Mouse (Mus musculus) embryonic facial prominence, embryonic 13.5 days (tissue): ENCODE results near the gene Fap. TPM values are rescaled to one million over a fixed set of nuclear protein-coding genes. Genes with fewer than 3 reads are reported as not detected.

Experiments used
- ATAC-seq: fragments of 200-750 bp; cut with Nextera tagmentation; 2 replicates; pipeline ENCODE4 v1.8.0; 2017; ENCODE audit warnings: low read depth; ENCODE audit not compliant: insufficient number of reproducible peaks, insufficient read depth, low FRiP score, low TSS enrichment
- H3K27ac ChIP-seq: fragments of 300-500 bp; sonication (generic); 2 replicates; pipeline ENCODE4 v1.5.1; 2015; ENCODE audit warnings: moderate library complexity, mild to moderate bottlenecking, inconsistent platforms
- H3K27me3 ChIP-seq: fragments of 300-500 bp; sonication (generic); 2 replicates; pipeline ENCODE4 v1.6.1; 2015; ENCODE audit warnings: mild to moderate bottlenecking, inconsistent platforms
- H3K36me3 ChIP-seq: fragments of 300-500 bp; sonication (generic); 2 replicates; pipeline ENCODE4 v1.6.1; 2015; ENCODE audit warnings: mild to moderate bottlenecking, inconsistent platforms
- H3K4me1 ChIP-seq: fragments of 300-500 bp; sonication (generic); 2 replicates; pipeline ENCODE4 v1.6.1; 2015; ENCODE audit warnings: inconsistent platforms
- H3K4me2 ChIP-seq: fragments of 300-500 bp; sonication (generic); 2 replicates; pipeline ENCODE4 v1.6.1; 2015; ENCODE audit warnings: moderate library complexity, mild to moderate bottlenecking, inconsistent platforms
- H3K4me3 ChIP-seq: fragments of 300-500 bp; sonication (generic); 2 replicates; pipeline ENCODE4 v1.5.1; 2015; ENCODE audit warnings: mild to moderate bottlenecking, inconsistent platforms
- H3K9ac ChIP-seq: fragments of 300-500 bp; sonication (generic); 2 replicates; pipeline ENCODE4 v1.6.1; 2015; ENCODE audit warnings: mild to moderate bottlenecking, inconsistent platforms
- H3K9me3 ChIP-seq: fragments of 300-500 bp; sonication (generic); 2 replicates; pipeline ENCODE4 v1.6.1; 2016; ENCODE audit warnings: inconsistent platforms
- WGBS: fragments of 180-500 bp; shearing (Covaris S2); methylation state at CpG from one replicate; pipeline ENCODE4 v1.1.7; 2015; ENCODE audit warnings: mixed read lengths; 5-methylcytosine and 5-hydroxymethylcytosine counted together
- polyA plus RNA-seq: library from polyadenylated mRNA; unstranded; fragments of >200 nt; fragmentation: Nextera tagmentation; extraction: Ambion mirVana; gene quantifications from 2 replicates; pipeline ENCODE4 v1.2.1, GENCODE M21; 2015

Gene Fap
- polyA plus RNA-seq, 1 experiment from 2014 or later, result 8.4 TPM

DNA sequence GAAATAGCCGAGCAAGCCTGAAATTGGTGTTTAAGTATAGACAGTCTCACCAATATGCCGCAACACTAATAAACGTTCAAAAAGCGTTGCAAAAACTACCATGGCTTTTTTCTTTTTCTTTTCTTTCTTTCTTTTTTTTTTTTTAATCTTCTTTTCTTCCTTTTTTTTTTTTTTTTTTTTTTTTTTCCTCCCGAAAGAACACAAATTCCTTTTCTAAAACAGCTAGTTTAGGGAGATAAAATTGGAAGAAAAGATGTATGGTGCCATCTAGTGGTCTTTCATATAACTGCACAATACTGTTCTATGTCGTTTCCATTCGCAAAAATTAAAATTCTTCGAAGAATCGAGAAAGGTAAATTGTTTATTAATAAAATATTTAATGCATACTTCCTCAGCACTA lies 115.8 kb downstream of the Fap start:
- Histone ChIP-seq H3K9me3 (no peaks in the 10 kb centered on the region), H3K36me3 (no peaks in the 10 kb centered on the region), H3K27me3 (0 out of 2 replicates have a peak, but pooled peaks cover 4% of the 10 kb centered on the region), H3K9ac (no peak overlapping the region), H3K27ac (no peak overlapping the region), H3K4me2 (no peak overlapping the region), H3K4me1 (no peaks in the 10 kb centered on the region), H3K4me3 (no peak overlapping the region)
- 42% methylated on average over 9 of the region's 9 CpGs for WGBS
- ATAC-seq, result no peak

GRCm38 (mm10) chr2:62454991-62455390 lies 118.9 kb downstream of the Fap start:
- no peak for ATAC-seq
- Histone ChIP-seq H3K27me3 (0 out of 2 replicates have a peak, but pooled peaks cover 4% of the 10 kb centered on the region), H3K9ac (no peak overlapping the region), H3K4me2 (no peak overlapping the region), H3K4me1 (no peaks in the 10 kb centered on the region), H3K27ac (no peak overlapping the region), H3K36me3 (no peaks in the 10 kb centered on the region), H3K9me3 (no peaks in the 10 kb centered on the region), H3K4me3 (no peak overlapping the region)
- WGBS, result 87% methylated on average over 11 of the region's 11 CpGs

GRCm38 (mm10) chr2:62454033-62454432 lies 119.8 kb downstream of the Fap start:
- 72% methylated on average over 6 of the region's 6 CpGs for WGBS

More at GRCm38 (mm10) chr2:62454033-62454432, 119.8 kb downstream of the Fap start:
- Histone ChIP-seq H3K36me3 (no peaks in the 10 kb centered on the region), H3K4me2 (no peak overlapping the region), H3K9ac (no peak overlapping the region), H3K27me3 (0 out of 2 replicates have a peak, but pooled peaks cover 4% of the 10 kb centered on the region), H3K4me3 (no peak overlapping the region), H3K4me1 (no peaks in the 10 kb centered on the region), H3K27ac (no peak overlapping the region), H3K9me3 (no peaks in the 10 kb centered on the region)
- ATAC-seq, result no peak

Other genes starting within 250 kb of the Fap start
- 1.9 and 2.1 TPM in 2 replicates for gene Dpp4, start 161.8 kb downstream of the Fap start, polyA plus RNA-seq
- not detected in 2 replicates for gene Gcg, start 90.4 kb downstream of the Fap start, polyA plus RNA-seq
- 1.1 and 1.3 TPM in 2 replicates for gene Ifih1, start 72.2 kb upstream of the Fap start, polyA plus RNA-seq
- gene Gca, start 90.2 kb upstream of the Fap start, polyA plus RNA-seq, result 1.9 and 2.1 TPM in 2 replicates